Mouse (Mus musculus): ENCODE measurements around the gene Akt1s1.

Gene Akt1s1

DNA sequence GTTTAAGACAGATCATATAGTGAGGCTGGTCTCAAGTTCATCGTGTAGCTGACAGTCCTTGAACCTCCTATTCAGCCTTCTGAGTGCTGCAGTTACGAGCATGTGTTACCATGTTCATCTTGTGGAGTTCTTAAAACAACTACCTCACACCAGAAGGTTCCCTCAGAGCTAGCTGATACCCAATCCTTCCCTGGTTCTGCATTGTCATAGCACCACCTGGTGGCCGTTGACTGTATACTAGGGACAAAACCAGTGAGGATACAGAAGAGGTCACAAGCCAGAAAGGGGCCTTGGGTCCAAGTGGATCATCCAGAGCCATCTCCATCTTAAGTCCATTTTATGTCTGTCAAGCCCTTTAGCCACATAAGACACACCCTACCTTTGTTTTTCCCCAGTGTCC is 23.9 kb upstream of the Akt1s1 start:
- DNase-seq (ENCODE audit: low spot score in 2 of 2): peak; percentile 79 to 91

DNA sequence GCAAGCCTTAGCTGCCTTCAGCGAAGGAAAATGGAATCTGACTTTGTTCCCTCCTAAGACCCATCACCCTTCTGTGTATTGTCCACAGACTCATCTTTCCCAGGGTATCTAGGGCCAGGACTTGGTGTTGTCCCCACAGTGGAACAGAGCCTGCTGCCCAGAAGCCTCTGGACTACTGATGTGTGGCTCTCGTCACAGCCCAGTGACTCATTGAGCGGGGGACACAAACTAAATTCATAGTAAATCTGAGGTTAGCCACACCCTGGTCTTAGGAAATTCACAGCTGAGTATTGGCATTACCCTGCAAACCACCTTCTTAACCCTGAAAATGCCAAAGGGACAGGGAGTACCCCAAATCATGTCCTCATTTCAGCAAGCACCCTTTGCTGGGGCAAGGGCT is 22.0 kb upstream of the Akt1s1 start:
- DNase-seq (ENCODE audit: low spot score in 2 of 2): no peak

DNA sequence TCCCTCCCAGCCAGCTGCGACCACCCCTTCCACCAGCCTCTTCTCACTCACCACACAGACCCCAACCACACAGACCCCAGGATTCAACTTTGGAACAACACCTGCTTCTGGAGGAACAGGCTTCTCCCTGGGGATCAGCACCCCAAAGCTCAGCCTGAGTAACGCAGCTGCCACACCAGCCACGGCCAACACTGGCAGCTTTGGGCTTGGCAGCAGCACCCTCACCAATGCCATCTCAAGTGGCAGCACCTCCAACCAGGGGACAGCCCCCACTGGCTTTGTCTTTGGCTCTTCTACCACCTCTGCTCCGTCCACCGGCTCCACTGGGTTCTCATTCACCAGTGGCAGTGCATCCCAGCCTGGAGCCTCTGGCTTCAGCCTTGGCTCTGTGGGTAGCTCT is 20.1 kb upstream of the Akt1s1 start:
- DNase-seq (ENCODE audit: low spot score in 2 of 2): no peak

DNA sequence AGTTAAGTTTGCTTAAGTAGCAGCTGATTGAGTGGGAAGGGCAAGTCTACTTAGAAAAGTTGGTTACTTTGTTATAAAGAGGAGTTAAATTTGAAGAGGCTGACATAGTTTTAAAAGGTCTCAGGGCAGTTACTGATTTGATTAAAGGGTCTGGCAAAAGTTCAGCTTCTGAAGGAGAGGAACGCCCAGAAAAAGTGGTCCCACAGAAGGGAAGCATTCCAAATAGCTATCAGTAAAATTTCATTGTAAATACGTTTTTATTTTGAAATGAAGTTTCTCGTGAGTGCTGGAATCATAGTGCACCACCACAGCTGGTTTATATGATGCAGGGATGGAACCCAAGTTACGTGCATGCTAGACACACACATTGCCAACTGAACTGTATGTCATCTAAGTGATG is 16.0 kb upstream of the Akt1s1 start:
- DNase-seq (ENCODE audit: low spot score in 2 of 2): no peak

DNA sequence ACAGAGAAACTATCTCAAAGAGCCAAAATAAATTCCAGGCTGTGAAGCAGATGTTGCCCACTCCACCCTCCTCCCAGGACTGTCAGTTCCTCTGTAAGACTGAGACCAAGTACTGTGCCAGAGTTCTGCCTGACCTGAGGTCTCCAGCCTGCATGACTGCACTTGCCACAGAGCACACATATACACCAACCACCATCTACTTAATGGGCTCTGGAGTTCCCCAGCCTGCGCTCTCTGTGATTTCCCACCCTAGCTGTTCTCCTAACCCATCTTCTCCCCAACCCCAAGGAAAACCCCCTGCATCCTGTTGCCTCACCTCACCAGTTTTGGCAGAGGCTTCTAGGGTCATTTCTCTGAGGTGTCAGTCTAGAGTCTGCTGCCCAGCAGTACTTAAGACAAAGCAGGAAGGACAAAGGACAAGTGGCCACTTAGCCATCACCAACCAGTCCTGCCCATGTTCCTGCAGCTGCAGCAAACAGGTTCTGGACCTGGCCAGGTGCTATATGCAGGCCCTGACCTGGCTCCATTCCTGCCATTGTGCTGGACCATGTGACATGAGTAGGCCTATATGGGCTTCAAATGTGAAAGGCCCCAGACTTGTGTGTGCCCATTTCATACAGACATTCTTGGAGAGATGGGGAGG is 13.3 kb upstream of the Akt1s1 start:
- peak in 1 of 2 experiments; percentile 14 for DNase-seq (ENCODE audit: low spot score in 2 of 2)

DNA sequence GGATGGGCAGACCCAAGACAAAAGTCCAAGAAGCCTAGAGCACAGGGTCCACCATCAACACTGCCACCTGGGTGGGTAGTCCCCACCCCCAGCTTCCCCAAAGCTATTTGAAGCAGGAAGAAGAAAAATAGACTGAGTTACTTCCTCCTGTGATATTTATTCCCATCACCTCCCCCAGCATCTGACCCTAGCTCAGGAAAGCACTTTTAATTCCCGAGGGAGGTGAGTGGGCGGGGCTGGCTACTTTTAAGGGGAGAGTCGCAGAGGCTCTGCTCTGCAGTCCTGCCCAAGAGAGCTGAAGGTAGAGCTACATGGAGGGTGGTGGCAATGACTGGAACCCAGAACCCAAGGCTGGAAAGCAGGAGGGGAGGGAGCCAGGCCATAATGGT is 12.8 kb upstream of the Akt1s1 start:
- peak; percentile 74 to 82 for DNase-seq (ENCODE audit: low spot score in 2 of 2)

DNA sequence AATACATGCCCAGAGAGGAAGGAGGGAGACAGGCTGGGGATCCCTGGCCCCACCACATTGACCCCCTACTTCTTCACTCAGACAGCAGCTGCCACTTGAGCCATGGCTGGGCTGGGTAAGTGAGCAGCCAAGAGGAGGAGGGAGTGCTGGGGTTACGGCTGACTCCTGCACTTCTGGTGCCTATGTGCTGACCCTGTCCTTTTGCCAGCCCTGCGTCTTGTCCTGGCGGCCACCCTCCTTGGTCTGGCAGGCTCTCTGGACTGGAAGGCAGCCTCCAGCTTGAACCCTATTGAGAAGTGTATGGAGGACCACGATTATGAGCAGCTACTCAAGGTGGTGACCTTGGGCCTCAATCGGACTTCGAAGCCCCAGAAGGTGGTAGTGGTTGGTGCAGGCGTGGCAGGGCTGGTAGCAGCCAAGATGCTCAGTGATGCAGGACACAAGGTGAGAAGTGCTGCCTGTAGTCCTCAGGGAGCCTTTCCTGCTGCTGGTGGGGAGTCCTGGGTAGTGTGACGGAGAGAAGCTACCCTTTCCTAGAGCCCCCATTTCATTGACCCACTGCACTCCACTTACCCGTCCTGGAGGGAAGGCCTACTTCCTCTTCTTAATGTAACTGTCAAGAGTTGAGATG is 12.3 kb upstream of the Akt1s1 start:
- peak; percentile 17 to 64 for DNase-seq (ENCODE audit: low spot score in 2 of 2)

DNA sequence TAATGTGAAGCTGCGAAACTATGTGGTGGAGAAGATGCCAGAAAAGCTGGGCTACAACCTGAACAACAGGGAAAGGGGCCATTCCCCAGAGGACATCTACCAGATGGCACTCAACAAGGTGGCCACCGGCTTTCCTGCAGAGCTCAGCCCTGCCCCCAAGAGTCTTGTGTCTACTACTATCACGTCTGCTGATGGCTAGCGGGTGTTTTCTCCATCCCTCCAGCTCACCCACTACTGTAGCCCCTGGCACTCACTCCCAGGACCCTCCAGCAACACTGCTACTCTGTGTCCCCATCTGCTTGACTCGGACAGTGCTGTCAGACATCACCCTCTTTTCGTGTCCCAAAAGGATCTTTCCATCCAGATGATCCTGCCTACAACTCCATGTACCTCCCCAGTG is 10.7 kb upstream of the Akt1s1 start:
- DNase-seq (ENCODE audit: low spot score in 2 of 2): no peak

DNA sequence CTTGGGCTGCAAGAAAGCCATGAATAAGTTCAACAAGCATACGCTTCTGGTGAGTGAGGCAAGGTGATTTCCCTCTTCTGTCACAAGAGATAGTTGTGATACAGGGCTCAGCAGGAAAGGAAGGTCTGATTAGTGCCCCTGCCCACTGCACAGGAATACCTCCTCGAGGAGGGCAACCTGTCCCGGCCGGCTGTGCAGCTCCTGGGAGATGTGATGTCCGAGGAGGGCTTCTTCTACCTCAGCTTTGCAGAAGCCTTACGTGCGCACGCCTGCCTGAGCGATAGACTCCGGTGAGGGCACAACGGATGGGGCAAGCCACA is 9.7 kb upstream of the Akt1s1 start:
- DNase-seq (ENCODE audit: low spot score in 2 of 2): no peak

DNA sequence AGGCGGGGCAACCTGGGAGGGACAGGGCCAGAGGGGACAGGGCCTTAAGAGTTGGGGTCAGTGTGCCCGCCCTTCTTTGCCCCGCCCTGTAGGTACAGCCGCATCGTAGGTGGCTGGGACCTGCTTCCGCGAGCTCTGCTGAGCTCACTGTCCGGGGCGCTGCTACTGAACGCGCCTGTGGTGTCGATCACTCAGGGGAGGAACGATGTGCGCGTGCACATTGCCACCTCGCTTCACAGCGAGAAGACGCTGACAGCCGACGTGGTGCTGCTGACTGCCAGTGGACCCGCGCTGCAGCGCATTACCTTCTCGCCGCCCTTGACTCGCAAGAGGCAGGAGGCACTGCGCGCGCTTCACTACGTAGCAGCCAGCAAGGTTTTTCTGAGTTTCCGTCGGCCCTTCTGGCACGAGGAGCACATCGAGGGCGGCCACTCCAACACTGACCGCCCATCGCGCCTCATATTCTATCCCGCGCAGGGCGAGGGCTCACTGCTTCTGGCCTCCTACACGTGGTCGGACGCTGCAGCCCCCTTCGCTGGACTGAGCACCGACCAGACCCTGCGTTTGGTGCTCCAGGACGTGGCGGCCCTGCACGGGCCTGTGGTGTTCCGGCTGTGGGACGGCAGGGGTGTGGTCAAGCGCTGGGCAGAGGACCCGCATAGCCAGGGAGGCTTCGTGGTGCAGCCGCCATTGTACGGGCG is 9.2 kb upstream of the Akt1s1 start:
- DNase-seq (ENCODE audit: low spot score in 2 of 2): peak; percentile 59 to 79

DNA sequence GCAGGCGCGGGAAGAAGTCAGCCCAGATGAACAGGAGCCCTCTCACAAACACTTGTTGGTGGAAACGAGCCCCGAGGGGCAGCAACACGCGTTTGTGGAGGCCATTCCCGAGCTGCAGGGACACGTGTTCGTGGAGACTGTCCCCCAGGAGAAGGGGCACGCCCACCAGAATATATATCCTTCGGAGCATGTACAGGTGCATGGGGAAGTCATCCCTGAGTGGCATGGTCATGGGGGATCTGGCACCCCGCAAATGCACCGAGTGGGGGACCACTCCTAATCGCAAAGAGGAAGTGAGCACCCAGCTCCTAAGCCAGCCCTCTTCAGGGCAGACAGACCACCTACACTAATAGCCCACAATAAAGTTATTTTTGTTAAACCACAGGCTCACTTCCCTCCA is 8.4 kb upstream of the Akt1s1 start:
- peak; percentile 19 to 69 for DNase-seq (ENCODE audit: low spot score in 2 of 2)

DNA sequence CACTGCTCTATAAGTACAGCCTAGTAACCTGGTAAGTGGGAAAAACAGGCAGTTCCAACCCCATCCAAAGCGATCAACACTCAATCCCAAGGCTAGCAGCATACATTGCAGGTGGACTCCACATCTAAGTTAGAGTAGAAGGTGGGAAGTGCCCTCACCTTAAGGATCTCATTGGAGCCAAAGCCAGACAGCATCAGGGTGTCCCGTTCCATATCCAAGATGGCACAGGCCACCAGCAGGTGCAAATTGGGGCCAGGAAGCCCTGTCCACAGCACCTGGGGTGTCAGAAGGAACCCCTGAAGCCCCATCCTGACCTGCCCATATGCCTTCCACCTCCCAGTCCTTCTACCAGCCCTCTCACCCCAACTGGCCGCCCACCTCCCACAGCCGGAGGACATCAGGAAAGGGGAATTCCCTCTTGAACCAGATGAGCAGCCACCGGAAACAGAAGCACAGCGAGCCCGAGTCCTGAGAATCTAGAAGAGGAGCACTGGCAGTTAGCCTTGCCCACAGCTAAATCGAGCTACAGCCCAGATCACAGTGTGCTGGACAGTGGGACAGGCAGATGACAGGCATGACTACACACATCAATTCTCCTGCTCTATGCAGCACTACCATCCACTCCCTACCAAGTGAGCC is 6.8 kb upstream of the Akt1s1 start:
- DNase-seq (ENCODE audit: low spot score in 2 of 2): no peak

DNA sequence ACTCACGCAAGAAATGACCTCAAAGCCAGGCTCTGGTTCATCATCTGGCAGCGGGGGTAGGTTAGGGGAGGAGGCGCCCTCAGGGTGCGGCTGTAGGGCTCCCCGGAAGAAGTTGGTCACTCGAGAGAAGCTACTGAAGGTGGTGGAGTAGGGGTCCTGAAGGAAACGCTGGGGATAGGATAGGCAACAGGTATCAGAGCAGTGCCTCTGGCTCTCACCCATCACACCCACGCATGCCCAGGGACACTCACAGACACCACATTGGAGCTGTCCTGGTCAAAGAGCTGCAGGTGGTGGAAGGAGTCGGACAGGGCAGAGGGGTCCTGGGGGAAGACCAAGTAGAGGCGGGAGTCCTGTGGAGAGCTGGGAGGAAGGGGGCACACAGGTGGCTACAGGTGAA is 3.8 kb upstream of the Akt1s1 start:
- DNase-seq (ENCODE audit: low spot score in 2 of 2): no peak

DNA sequence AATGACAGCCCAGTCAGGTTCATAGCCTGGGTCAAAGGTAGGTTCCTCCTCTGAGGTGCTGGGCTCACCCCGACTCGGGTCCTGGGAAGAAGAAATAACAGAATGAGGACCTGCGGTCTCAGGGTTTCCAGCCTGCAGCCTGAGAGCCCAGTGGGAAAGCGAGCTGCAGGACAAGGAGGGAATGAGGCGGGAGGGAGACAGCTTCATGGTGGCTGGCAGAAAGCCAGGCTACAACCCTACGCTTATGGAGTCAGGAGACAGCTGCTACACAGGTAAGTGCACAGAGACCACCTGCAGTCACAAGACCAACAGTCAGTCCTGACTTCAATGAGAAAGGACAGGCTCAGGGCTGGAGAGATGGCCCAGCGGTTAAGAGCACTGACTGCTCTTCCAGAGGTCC is 2.0 kb upstream of the Akt1s1 start:
- no peak for DNase-seq (ENCODE audit: low spot score in 2 of 2)

DNA sequence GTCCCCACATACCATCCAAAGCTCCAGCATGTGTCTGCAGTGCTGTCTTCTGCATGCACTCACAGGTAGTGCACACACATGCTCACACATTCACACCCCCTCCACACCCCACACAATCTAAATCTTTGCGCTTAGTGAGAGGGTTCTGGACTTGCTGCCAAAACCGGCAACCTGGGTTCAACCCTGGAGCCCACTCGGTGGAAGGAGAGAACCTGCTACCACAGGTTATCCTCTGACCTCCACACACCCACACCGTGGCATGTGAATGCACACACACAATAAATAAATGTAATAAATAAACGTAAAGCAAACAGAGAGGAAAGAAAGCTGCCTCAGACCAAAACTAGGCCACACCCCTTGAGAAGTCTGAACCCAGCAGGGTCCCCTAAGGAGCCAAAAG is 1.0 kb upstream of the Akt1s1 start:
- no peak for DNase-seq (ENCODE audit: low spot score in 2 of 2)

DNA sequence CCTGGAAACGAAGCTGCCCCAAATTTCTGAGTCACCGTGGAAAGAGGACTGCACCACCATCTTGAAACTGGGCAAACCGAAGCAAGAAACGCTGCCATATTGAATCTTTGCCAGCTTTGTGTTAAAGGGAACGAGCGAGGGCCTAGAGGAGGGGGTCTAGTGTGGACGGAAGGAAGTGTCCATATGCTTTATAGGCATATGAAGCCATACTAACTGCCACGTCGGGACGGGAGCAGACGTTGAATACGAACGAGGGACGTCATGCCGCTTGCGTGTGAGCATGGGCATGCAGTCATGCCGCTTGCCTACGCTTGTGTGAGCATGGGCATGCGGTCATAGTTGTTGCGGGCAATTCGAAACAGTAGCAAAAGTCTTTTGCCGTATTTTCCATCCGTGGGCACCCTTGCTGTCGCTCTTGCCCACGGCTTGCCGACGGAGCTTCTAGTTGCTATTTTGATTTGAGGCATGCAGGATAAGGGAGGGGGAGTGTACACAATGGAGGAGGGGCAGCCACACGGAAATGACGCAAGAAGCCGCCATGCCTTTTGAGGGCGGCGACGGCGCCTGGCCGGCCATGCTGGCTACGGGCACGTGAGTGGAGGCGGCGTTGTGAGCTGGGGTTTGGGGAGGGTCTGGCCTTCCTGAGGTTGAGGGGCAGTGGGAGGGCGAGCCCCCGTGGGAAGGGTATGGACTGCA is 773 bp downstream of the Akt1s1 start:
- peak; percentile 86 to 92 for DNase-seq (ENCODE audit: low spot score in 2 of 2)

DNA sequence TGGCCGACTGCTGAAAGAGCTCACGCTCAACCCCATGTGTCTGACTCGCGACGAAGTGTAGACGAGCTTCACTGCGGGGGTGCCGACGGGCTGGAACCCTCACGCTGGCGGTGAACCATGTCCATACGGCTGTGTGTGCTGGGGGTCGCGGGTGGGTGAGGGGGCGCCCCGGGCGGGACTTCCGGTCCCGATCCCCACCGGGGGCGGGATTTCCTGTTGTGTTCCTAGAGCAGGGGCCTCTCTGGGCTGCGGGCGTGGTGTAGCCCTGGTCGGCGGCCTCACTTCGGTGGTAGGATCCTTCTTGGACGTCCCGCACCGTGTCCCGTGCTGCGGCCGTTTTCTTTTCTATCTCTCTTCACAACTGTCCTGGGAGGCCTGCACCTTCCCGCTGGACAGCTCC is 1.4 kb downstream of the Akt1s1 start:
- peak; percentile 77 to 86 for DNase-seq (ENCODE audit: low spot score in 2 of 2)

DNA sequence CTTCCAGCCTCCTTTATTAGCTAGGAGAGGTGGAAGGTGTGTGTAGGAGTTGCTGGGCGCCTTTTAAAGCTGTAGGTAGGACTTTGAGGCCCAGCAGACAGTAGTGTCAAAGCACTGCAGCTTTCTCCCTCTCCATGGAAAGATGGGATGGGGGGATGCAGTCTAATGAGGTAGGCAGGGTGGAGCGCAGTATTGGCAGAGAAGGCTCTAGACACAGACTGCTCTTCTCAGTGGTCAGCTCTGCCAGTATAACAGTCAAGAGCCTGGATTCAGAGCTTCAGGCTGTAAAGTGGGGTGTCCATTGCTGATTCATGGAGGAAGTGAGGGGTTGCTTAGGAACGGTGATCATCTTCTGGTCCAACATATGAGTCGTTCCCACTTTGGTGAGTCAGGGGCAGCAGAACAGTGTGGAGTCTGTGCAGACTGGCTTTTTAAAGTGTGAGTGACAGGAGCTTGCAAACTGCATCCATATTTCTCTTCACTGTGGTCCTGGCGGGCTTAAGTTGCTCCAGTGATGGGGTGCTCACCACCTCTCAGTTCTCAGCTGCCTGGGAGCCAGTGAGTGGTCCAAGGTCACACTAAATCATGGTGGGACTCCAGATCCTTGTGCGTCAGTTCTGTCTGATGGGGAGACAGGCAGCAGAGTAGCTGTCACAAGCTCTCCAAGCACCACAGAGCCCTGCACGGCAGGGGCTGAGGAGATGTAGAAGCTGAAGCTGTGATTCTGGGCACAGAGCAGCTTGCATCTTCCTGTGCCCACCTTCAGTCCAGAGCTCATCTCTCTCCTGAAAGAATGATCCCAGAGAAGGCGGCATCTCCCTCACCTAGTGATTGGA is 2.2 kb downstream of the Akt1s1 start:
- no peak for DNase-seq (ENCODE audit: low spot score in 2 of 2)

DNA sequence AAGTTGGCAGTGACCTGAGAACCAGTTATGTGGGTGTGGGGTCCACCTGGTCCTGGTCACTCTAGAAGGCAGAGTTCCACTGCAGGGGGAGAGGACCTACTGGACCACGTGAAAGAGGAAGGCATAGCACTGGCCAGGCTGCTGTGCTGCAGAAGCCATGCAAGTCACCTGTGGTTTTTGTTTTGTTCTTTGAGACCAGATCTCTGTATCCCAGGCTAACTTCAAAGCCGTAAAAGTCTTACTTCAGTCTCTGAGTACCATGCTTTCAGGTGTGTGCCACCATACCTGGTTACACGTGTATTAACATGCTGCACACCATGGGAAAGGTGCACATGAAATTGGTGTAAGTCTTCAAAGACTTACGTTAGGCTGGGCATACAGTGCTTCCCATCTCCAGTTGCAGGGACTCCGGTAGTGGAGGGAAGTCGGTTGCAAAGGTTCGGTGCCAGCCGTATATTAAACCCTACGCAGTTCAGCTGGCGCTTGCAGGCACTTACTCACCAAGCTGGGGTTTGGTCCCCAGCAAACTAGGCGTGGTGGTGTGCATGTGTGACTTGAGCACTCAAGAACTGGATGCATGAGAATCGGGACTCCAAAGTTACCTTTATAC is 2.9 kb downstream of the Akt1s1 start:
- no peak for DNase-seq (ENCODE audit: low spot score in 2 of 2)

DNA sequence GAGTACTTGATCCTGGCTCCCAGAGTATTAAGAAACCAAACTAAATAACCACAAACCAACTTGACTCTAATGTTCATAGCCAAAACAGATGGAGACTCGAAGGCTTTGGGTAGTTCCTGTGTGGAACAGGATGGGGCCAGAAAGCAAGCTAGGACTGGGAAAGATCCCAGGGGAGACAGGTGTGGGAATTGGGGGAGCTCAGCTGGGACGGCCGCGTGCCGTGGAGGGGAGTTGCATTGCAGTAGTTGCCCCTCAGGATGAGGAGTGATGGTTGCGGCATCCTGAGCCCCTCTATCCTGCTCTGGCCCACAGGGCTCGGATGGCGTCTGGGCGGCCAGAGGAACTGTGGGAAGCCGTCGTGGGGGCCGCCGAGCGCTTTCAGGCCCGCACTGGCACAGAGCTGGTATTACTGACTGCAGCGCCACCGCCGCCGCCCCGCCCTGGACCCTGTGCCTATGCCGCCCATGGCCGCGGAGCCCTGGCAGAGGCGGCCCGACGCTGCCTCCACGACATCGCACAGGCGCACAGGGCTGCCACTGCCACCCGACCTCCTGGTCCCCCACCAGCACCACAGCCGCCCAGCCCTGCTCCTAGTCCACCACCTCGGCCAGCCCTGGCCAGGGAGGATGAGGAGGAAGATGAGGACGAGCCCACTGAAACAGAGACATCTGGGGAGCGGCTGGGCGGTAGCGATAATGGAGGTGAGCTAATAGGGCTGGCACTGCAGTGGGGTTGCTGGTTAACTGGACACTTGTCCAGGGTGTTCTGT is 3.7 kb downstream of the Akt1s1 start:
- DNase-seq (ENCODE audit: low spot score in 2 of 2): peak in 1 of 2 experiments; percentile 17

Data from spleen, postnatal 4 days (tissue).